Mouse (Mus musculus): ENCODE measurements at regions not wholly inside any gene's neighbourhood (a gene's known extent, or its start where the extent isn't known, plus 50 kb on each side); places are given as distances from the start of the nearest gene placed in this dataset.

- H3K4me3 ChIP-seq: no peak overlapping the region
- no peaks in the 10 kb centered on the region for H3K36me3 ChIP-seq
- ATAC-seq (replicated peaks; ENCODE audit: insufficient number of reproducible peaks, insufficient read depth, low FRiP score, low read depth): no peak
- no peaks in the 10 kb centered on the region for H3K9me3 ChIP-seq (replicated peaks)
- H3K27ac ChIP-seq: no peak overlapping the region
- H3K9ac ChIP-seq: no peak overlapping the region
- H3K27me3 ChIP-seq: no peaks in the 10 kb centered on the region
- no peak overlapping the region for H3K4me2 ChIP-seq
- 0 out of 2 replicates have a peak, but pooled peaks cover 2% of the 10 kb centered on the region for H3K4me1 ChIP-seq (replicated peaks)
- 64% methylated on average over 7 of the region's 7 CpGs for WGBS
Measured at GRCm38 (mm10) chr9:73173589-73174247, 60.5 kb downstream of the Rsl24d1 start.

GRCm38 (mm10) chr9:73176645-73177044, 63.4 kb downstream of the Rsl24d1 start:
- ATAC-seq (replicated peaks; ENCODE audit: insufficient number of reproducible peaks, insufficient read depth, low FRiP score, low read depth): no peak
- Histone ChIP-seq H3K9ac (no peak overlapping the region), H3K27ac (no peak overlapping the region)

GRCm38 (mm10) chr9:73183356-73183755, 70.1 kb downstream of the Rsl24d1 start:
- 0 out of 2 replicates have a peak, but pooled peaks cover 3% of the 10 kb centered on the region for H3K4me1 ChIP-seq (replicated peaks)
- no peak for ATAC-seq (replicated peaks; ENCODE audit: insufficient number of reproducible peaks, insufficient read depth, low FRiP score, low read depth)
- no peaks in the 10 kb centered on the region for H3K27me3 ChIP-seq
- H3K9me3 ChIP-seq (replicated peaks): no peaks in the 10 kb centered on the region
- H3K36me3 ChIP-seq: no peaks in the 10 kb centered on the region
- no peak overlapping the region for H3K4me3 ChIP-seq
- 72% methylated on average over 5 of the region's 5 CpGs for WGBS
- H3K9ac ChIP-seq: no peak overlapping the region
- H3K4me2 ChIP-seq: no peak overlapping the region
- H3K27ac ChIP-seq: no peak overlapping the region

More at GRCm38 (mm10) chr9:73176645-73177044, 63.4 kb downstream of the Rsl24d1 start:
- H3K4me3 ChIP-seq: no peak overlapping the region
- H3K9me3 ChIP-seq (replicated peaks): no peaks in the 10 kb centered on the region
- H3K4me1 ChIP-seq (replicated peaks): 0 out of 2 replicates have a peak, but pooled peaks cover 5% of the 10 kb centered on the region
- H3K4me2 ChIP-seq: no peak overlapping the region
- no peaks in the 10 kb centered on the region for H3K27me3 ChIP-seq
- H3K36me3 ChIP-seq: no peaks in the 10 kb centered on the region

- no peak for ATAC-seq (replicated peaks; ENCODE audit: insufficient number of reproducible peaks, insufficient read depth, low FRiP score, low read depth)
- Histone ChIP-seq H3K9me3 (replicated peaks) (no peaks in the 10 kb centered on the region), H3K4me3 (no peak overlapping the region), H3K9ac (no peak overlapping the region), H3K27me3 (no peaks in the 10 kb centered on the region), H3K4me2 (no peak overlapping the region), H3K27ac (no peak overlapping the region), H3K4me1 (replicated peaks) (no peaks in the 10 kb centered on the region), H3K36me3 (no peaks in the 10 kb centered on the region)
- whole genome bisulfite sequencing: 41% methylated on average over 3 of the region's 3 CpGs
Measured at GRCm38 (mm10) chr9:73184908-73185307, 71.7 kb downstream of the Rsl24d1 start.

DNA sequence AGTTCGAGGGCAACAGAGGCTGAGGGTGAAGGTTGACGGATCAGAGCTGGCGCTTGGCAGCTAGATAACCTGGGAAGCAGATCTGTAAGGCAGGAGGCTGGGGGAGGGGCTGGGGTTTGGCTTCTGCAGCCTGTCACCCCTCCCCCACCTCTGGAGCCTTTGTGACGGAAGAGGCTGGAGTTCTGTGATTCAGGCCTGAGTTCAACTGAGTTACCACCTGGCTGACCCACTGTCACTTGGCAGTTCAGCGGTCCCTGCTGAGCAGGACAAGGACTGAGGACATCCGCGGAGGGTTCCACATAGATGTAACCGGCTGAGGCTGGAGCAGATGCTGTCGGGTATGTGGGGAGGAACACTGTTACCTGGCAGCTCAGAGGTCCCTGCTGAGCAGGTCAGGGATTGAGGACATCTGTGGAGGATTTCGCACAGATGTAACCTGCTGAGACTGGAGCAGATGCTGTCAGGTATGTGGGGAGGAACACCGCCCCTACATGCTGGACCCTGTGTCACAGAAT, 79.1 kb downstream of the Rsl24d1 start:
- Histone ChIP-seq H3K36me3 (no peaks in the 10 kb centered on the region), H3K9me3 (replicated peaks) (no peaks in the 10 kb centered on the region), H3K27ac (no peak overlapping the region), H3K9ac (no peak overlapping the region), H3K4me3 (no peak overlapping the region), H3K4me2 (no peak overlapping the region), H3K27me3 (no peaks in the 10 kb centered on the region), H3K4me1 (replicated peaks) (0 out of 2 replicates have a peak, but pooled peaks cover 3% of the 10 kb centered on the region)
- ATAC-seq (replicated peaks; ENCODE audit: insufficient number of reproducible peaks, insufficient read depth, low FRiP score, low read depth): no peak
- 20% methylated on average over 11 of the region's 11 CpGs for WGBS

DNA sequence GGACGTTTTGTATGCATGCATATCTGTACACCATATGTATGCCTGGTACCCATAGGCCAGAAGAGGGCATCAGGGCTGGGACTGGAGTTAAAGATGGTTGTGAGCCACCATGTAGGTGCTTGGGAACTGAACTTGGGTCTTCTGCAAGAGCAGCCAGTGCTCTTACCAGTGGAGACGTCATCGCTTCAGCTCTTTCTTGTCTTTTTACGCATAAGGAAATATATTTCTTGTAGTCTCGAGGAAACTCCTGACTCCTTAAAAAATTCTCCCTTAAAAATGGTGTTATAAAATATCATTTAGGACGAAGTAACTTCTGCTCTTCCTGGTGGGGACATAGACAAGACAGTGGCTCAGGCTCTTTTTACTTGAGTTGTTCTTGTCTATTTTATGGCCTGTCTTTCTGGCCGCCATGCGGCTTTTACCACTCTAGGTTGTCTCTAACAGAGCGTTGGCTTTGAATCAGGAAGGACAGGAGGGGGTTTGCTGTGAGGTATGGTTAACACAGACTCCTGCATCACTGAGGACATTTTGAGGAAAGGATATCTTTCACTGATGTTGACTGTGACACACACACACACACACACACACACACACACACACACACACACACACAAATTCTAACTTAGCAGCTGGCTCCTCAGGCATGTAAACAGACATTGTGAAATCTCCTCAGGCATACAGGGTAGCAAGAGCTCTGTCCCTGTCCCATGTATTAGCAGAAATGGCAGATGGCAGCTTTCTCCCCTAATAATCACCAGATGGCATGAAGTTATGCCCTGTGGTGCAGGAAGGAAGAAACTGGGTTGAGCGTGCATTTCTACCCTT, 85.2 kb downstream of the Rsl24d1 start:
- Histone ChIP-seq H3K27ac (no peak overlapping the region), H3K9ac (no peak overlapping the region), H3K9me3 (replicated peaks) (no peaks in the 10 kb centered on the region), H3K4me3 (no peak overlapping the region), H3K36me3 (no peaks in the 10 kb centered on the region), H3K27me3 (no peaks in the 10 kb centered on the region), H3K4me1 (replicated peaks) (no peaks in the 10 kb centered on the region), H3K4me2 (no peak overlapping the region)
- ATAC-seq (replicated peaks; ENCODE audit: insufficient number of reproducible peaks, insufficient read depth, low FRiP score, low read depth): no peak
- WGBS: 86% methylated on average over 10 of the region's 10 CpGs

DNA sequence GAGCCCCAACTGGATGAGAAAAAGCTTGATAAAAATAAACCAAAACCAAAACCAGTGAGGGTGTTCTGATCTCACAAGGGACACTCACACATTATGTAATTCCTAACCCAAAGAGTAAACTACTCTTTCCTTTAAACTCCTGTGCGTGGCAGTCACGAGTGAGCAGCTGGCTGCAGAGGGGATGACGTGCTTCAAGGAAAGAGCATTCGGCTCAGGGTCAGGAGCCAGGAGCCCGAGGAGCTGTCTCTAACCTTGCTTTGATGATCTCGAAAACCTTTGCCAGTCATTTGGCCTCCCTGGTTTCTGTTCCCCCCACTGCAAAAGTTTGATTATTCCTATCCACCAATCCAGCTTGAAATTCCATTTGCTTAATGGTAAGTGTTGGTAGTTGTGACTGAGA, 109.9 kb downstream of the Rsl24d1 start:
- no peak for ATAC-seq (replicated peaks; ENCODE audit: insufficient number of reproducible peaks, insufficient read depth, low FRiP score, low read depth)

DNA sequence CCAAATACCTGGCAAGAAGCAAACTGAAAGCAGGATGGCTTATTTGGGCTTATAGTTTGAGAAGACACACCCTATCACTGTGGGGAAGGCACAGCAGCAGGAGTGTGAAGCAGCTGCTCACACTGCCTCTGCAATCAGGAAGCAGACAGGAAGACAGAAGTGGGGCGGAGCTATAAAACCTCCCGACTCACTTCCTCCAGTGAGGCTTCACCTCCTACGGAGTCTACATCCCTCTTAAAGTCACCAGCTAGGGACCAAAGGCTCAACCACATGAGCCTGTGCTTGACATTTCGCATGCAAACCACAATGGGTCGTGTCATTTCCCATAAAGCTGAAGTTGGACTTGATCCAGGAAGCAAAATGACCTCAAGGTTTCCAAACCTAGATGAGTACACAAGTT, 127.0 kb downstream of the Rsl24d1 start:
- Histone ChIP-seq H3K27me3 (no peaks in the 10 kb centered on the region), H3K4me3 (no peak overlapping the region), H3K36me3 (no peaks in the 10 kb centered on the region), H3K4me1 (replicated peaks) (peaks cover under 1% of the 10 kb centered on the region; the same call in 1 of the 2 replicates), H3K27ac (no peak overlapping the region), H3K9ac (no peak overlapping the region), H3K4me2 (no peak overlapping the region), H3K9me3 (replicated peaks) (no peaks in the 10 kb centered on the region)
- WGBS: 57% methylated on average over 5 of the region's 5 CpGs
- ATAC-seq (replicated peaks; ENCODE audit: insufficient number of reproducible peaks, insufficient read depth, low FRiP score, low read depth): no peak

More for the DNA sequence above, 109.9 kb downstream of the Rsl24d1 start:
- no peaks in the 10 kb centered on the region for H3K4me1 ChIP-seq (replicated peaks)
- no peak overlapping the region for H3K4me2 ChIP-seq
- no peaks in the 10 kb centered on the region for H3K27me3 ChIP-seq
- H3K27ac ChIP-seq: no peak overlapping the region
- H3K9me3 ChIP-seq (replicated peaks): no peaks in the 10 kb centered on the region
- H3K4me3 ChIP-seq: no peak overlapping the region
- 55% methylated on average over 6 of the region's 6 CpGs for WGBS
- no peaks in the 10 kb centered on the region for H3K36me3 ChIP-seq
- H3K9ac ChIP-seq: no peak overlapping the region

GRCm38 (mm10) chr9:73242521-73243308, 129.5 kb downstream of the Rsl24d1 start:
- Histone ChIP-seq H3K4me3 (no peak overlapping the region), H3K36me3 (no peaks in the 10 kb centered on the region), H3K4me1 (replicated peaks) (peaks cover 6% of the 10 kb centered on the region; the same call in 1 of the 2 replicates), H3K27ac (no peak overlapping the region), H3K4me2 (no peak overlapping the region), H3K9me3 (replicated peaks) (no peaks in the 10 kb centered on the region), H3K9ac (no peak overlapping the region), H3K27me3 (no peaks in the 10 kb centered on the region)
- WGBS: 61% methylated on average over 4 of the region's 4 CpGs
- no peak for ATAC-seq (replicated peaks; ENCODE audit: insufficient number of reproducible peaks, insufficient read depth, low FRiP score, low read depth)

GRCm38 (mm10) chr9:73244177-73244576, 131.0 kb downstream of the Rsl24d1 start:
- Histone ChIP-seq H3K27ac (no peak overlapping the region), H3K27me3 (no peaks in the 10 kb centered on the region), H3K9ac (no peak overlapping the region), H3K4me1 (replicated peaks) (peaks cover 6% of the 10 kb centered on the region; the same call in 1 of the 2 replicates), H3K4me3 (no peak overlapping the region), H3K9me3 (replicated peaks) (no peaks in the 10 kb centered on the region), H3K36me3 (no peaks in the 10 kb centered on the region), H3K4me2 (no peak overlapping the region)
- ATAC-seq (replicated peaks; ENCODE audit: insufficient number of reproducible peaks, insufficient read depth, low FRiP score, low read depth): no peak
- WGBS: 77% methylated on average over 3 of the region's 3 CpGs

DNA sequence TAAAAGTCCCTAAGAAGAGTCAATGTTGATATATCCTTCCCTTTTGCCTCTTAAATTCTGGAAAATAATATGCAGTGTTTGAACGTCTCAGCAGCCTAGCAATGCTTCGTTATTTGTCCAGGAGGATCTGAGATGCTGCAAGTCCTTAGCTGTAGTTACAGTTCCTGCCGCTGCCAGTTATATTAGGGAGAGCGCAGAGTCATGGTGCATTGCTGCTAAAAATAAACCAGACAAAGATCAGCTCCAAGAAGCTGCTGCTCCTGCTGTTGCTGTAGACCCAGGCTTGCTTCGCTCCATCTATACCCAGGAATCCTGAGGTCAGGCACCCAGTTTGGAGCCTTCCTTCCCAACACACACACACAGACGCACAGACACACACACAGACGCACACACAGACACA, 132.3 kb downstream of the Rsl24d1 start:
- H3K9me3 ChIP-seq (replicated peaks): no peaks in the 10 kb centered on the region
- H3K4me3 ChIP-seq: no peak overlapping the region
- no peak overlapping the region for H3K9ac ChIP-seq
- no peak overlapping the region for H3K4me2 ChIP-seq
- H3K27me3 ChIP-seq: no peaks in the 10 kb centered on the region
- H3K4me1 ChIP-seq (replicated peaks): peaks cover 6% of the 10 kb centered on the region; the same call in 1 of the 2 replicates
- no peaks in the 10 kb centered on the region for H3K36me3 ChIP-seq
- ATAC-seq (replicated peaks; ENCODE audit: insufficient number of reproducible peaks, insufficient read depth, low FRiP score, low read depth): no peak
- 45% methylated on average over 7 of the region's 7 CpGs for WGBS
- H3K27ac ChIP-seq: no peak overlapping the region
